Mouse (Mus musculus): Measurements from ENCODE around the gene Chd2.

DNA sequence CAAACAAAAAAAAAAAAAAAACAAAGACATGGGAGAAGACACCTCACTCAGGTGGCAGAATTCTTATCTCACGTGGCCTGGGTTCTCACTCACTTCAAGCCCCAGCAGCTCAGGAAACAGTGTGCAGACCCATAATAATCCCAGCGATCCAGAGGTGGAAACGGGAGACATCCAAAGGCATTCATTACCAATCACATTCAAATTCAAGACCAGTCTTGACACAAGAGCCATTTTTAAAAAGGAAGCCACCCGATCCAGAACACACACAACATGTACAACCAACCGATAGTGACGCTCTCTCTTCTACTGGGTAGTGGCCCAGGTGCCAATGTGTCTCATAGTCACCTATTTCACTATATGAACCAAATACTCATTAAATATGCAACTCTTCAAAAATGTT is 19.2 kb upstream of the Chd2 start:
- TF ChIP-seq CTCF (conservative IDR thresholded peaks at IDR 0.05; ENCODE audit: insufficient read depth, insufficient read length, low read depth, low read length) (no peak), POLR2A (IDR thresholded peaks at IDR 0.05; ENCODE audit: low read depth, low read length) (no peak)

All from kidney, adult 2 months (tissue).